Mouse (Mus musculus) spleen, adult 2 months (tissue): ENCODE measurements around the gene Cks2.

Experiments
- CTCF ChIP-seq: fragments of 200-500 bp; IDR thresholded peaks from 2 replicates; pipeline ENCODE4 v1.5.1; 2011; ENCODE audit warnings: mild to moderate bottlenecking, inconsistent platforms; ENCODE audit not compliant: insufficient read depth, insufficient read length, insufficient replicate concordance; ENCODE audit errors: extremely low read depth
- POLR2A ChIP-seq: fragments of 200-500 bp; IDR thresholded peaks from 2 replicates; pipeline ENCODE4 v1.6.1; 2011; ENCODE audit warnings: low read depth, low read length, inconsistent platforms

GRCm38 (mm10) chr13:51644829-51645789 lies at the start of gene Cks2:
- TF ChIP-seq POLR2A (peak; percentile 48), CTCF (no peak)
